Mouse (Mus musculus) neutrophil, adult 5-6 weeks (primary cell): ENCODE results near the gene Terf2ip. TPM values are rescaled to one million over a fixed set of nuclear protein-coding genes. Genes with fewer than 3 reads are reported as not detected.

Experiments
- ATAC-seq: fragments of 151-379, 151-347 bp; 2 replicates; pipeline ENCODE4 v1.8.0; 2017; ENCODE audit warnings: mild to moderate bottlenecking, moderate TSS enrichment; ENCODE audit not compliant: insufficient number of reproducible peaks, poor library complexity, low FRiP score, severe bottlenecking; ENCODE audit errors: extremely low read depth
- total RNA-seq: library from RNA; stranded (forward); fragments of 200-1000 nt; gene quantifications from 2 replicates; pipeline ENCODE4 v1.2.3, GENCODE M21; 2017

Terf2ip gene
- total RNA-seq, 1 experiment from 2014 or later: 16.9 TPM

DNA sequence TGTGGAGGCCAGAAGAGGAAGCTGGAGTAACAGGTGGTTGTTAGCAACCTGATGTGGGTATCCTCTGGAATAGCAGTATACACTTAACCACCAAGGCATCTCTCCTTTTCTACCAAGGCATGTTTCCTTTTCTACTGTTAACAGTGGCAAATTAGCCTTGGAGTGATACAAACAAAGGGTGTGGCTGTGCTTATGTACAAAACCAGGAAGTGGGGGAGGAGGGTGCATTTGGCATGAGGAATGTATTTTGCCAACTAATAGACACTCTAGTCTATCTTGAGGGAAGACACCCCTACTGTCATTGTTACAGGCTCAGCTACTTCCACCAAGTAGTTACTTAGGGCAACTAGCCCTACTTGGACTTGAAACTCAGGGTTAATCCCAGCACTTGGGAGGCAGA is 6.4 kb upstream of the Terf2ip start:
- no peak for ATAC-seq

DNA sequence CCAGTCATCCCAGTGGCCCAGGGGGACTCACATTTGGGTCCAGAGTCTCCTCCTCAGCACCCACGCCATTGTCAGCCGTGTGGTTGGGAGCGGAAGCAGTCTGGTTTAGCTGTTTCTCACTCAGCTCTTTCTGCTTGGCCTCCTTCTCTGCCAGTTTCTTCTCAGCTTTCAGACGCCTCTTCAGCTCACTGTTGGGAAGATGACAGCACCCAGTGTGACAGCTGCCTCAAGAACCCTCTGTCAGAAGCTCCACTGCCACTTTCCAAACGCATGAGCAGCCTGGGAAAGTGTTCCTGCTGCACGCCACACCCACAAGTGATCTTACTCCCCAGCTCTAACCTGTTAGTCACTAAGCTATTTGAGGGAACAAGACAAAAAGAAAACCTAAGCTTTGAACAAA is 5.6 kb upstream of the Terf2ip start:
- no peak for ATAC-seq

DNA sequence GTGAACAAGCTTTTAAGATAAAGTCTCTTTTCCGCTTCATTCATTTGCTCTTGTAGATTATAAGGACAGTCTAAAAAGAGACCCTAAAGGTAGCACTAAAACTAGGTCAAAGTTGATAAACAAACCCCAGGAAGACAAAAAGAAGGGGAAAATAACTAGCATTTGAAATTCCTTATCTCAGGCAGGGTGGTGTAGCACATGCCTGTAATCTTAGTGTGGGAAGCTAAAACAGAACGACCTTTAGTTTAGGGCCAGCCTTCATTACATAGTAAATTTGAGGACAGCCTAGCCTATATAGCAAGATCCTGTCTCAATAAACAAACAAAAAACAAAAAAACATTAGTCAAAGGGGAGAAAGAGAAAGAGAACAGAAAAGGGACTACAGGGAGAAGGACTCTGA is 3.5 kb upstream of the Terf2ip start:
- no peak for ATAC-seq

DNA sequence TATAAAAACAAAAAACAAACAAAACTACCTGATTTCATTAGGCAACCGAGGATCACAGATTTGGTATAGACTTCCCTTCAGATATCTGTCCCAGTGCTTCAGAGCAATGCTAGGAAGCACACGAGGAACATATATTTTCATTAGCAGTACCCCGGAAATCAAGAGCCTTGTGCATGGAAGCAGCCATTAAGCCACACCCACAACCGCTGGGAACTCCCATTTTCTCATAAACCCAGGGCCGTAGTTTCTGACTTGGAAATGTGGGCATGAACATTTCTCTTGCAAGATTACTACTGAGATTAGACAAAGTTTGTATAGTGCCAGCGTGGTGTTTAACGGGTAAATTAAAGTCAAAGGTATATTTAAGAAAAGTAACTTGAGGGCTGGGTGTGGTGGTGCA is 1.6 kb upstream of the Terf2ip start:
- no peak for ATAC-seq

DNA sequence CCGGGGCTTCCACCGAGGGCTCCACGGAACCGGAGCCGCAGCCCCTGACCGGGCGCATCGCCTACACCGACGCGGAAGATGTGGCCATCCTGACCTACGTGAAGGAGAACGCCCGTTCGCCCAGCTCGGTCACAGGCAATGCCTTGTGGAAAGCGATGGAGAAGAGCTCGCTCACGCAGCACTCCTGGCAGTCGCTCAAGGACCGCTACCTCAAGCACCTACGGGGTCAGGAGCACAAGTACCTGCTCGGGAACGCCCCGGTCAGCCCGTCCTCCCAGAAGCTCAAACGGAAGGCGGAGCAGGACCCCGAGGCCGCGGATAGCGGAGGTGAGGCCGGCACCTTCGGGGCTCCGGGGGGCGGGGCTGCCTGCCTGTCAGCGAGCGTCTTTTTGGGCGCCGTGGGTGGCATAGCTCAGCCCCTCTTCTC is 631 bp downstream of the Terf2ip start:
- ATAC-seq: peak; percentile 15; the same call in 1 of the 2 replicates

DNA sequence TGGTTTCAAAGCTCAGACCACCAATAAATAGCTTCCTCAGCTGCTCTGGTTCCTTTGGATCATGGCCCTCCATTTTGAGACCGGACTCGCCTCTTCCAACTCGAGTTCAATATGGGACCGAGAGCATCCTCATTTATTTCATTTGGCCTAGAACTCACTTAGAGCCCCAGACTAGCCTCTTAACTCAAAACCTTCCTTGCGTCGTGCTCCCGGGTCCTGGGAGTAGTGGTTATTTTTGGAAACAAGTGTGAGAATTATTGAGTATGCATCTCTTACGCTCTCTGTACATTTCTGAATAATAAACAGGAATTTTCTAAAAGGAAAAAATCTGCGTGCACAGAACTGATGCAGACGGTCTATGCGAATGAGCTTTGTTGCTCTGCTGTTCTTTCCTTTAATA is 3.7 kb downstream of the Terf2ip start, which contains the start of gene Gm6793:
Gene Gm6793, minus strand, starts transcription at position 101 of the 400 bp plus-strand sequence.
- ATAC-seq: no peak

DNA sequence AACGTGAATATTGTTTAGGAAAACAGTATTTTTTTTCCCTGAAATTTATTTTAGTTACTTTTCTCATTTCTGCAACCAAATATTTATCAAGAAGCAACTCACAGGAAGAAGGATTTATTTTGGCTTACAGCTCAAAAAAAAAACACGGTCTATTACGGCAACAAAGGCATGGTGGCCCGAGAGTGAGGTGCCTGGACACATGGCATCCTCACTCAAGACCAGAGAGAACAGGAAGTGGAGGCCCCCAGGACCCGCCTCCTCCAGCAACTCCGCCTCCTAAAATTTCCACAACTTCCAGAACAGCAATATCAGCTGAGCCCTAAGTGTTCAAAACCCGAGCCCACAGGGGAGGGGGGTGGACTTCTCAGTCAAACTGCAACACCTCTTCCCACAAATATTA is 18.3 kb downstream of the Terf2ip start:
- ATAC-seq: no peak

DNA sequence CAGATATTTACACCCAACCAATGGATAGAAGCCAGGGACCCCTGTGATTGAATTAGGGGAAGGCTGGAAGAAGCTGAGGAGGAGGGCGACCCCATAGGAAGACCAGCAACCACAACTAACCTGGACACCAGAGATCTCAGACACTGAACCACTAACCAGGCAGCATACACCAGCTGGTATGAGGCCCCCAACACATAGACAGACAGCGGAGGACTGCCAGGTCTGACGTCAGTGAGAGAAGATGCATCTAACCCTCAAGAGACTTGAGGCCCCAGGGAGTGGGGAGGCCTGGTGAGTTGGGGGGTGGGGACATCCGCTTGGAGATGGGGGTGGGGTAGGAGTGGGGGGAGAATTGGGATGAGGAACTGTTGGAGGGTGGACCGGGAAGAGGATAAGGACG is 19.5 kb downstream of the Terf2ip start:
- no peak for ATAC-seq

DNA sequence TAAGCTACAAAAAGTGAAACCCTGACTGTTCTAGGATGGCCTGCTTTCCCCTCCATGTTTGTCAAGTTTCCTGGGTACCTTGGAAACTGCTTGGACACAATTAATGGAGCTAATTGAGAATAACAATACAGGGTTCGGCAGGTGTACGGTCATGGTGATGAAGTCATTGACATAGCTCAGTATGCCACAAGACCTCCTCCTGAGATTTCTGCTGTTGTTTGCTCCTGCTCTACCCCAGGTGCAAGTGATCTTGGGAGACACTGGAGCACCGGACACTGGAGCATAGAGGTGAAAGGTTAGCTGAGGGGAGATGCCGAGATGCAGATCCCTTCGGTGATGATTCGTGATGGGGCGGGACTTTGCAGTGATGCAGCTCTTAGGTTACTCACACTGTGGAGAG is 21.9 kb downstream of the Terf2ip start:
- no peak for ATAC-seq

DNA sequence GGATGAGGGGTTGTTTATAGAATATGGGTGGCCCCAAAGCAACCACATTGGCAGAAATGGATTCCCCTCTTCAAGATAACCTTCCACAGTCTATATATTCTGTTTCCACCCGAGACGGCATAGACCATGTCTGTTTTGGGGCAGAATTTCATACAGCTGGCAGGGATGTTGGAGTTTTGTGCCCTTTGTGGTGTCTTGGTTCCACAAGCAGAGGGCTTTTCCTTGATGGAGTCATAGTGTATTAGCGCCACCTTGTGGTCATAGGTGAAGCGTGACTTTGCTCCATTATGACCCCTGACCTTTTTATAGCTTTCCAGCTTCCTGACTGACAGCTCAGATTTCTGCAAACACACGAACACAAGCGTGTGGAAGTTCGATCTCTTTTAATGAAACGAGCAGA is 23.4 kb downstream of the Terf2ip start:
- ATAC-seq: peak; percentile 69; the same call in 1 of the 2 replicates

DNA sequence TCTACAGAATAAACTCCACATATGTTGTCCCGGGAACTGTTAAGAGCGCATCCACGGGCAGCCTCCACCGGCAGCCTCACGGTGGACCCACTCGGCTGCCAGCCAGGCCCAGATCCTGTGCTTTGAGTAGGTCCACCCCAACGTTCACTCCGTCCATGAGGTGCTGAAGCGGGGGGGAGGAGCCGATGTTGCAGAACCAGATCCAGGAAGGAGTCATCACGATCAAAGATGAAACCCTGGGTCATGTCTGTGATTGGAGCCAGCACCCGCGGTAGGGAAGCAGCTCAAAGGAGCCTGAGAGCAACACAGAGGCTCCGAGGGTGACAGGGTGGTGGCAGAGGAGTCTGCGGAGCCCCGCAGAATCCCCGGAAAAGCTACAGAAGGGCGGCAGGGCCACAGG is 26.3 kb downstream of the Terf2ip start:
- ATAC-seq: no peak

DNA sequence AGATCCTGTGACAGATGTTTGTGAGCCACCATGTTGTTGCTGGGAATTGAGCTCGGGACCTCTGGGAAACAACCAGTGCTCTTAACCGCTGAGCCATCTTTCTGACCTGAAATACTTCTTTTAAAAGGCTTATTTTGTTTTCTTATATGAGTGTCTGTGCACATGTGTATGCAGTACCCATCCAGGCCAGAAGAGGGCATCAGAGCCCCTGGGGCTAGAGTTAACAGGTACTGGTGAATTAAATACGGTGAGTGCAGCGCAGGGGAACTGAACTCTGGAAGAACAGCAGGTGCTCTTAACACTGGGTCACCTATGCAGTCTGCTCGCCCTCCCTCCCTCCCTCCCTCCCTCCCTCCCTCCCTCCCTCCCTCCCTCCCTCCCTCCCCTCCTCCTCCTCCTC is 34.0 kb downstream of the Terf2ip start:
- no peak for ATAC-seq

DNA sequence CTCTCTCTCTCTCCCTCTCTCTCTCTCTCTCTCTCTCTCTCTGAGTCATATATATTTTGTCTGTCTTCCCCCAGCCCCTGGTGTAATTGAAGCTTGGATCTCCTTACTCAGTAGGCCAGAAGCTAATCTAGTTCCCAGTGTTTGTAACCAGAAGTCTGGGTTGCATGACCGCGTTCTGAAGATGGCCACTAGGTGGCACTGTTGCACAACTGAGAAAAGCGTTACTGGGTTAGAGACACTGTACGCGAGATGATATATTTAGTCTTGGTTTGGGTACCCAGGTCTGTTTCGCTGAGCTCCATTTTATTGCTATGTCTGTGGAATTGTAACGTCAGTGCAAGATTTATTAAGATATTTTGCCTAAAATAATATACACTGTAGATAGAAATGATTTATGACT is 34.7 kb downstream of the Terf2ip start:
- peak; percentile 79 for ATAC-seq

DNA sequence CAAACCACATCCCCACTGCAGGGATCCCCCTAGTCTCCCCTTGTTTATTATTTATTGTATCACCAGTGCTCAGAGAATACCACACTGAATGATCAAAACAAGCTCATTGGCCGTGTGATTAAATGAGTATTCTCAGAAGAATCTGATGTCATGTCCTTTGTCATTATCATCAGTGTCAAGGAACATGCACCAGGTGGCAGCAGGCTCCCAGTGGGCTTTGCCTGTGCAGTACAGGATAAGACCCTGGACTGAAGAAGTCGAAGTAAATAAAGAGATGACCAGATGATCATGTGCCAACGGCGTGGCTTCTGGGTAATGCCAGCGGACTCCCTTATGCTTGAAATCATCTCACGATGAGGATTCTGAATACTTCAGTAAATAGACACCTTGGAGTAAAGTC is 37.1 kb downstream of the Terf2ip start:
- ATAC-seq: no peak

DNA sequence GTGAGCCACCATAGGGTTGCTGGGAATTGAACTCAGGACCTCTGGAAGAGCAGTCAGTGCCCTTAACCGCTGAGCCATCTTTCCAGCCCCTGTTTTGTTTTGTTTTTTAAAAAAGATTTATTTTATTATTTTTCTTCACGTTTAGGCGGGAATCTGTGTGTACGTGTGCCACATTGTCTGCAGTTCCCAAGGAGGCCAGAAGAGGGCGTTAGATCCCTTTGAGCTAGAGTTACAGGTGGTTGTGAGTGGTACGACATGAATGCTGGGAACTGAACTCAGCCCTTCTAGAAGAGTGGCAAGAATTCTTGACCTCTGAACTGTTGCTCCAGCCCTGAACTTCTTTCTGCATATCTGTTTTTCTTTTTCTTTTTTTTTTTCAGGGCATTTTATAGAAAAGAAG is 38.8 kb downstream of the Terf2ip start:
- ATAC-seq: no peak

DNA sequence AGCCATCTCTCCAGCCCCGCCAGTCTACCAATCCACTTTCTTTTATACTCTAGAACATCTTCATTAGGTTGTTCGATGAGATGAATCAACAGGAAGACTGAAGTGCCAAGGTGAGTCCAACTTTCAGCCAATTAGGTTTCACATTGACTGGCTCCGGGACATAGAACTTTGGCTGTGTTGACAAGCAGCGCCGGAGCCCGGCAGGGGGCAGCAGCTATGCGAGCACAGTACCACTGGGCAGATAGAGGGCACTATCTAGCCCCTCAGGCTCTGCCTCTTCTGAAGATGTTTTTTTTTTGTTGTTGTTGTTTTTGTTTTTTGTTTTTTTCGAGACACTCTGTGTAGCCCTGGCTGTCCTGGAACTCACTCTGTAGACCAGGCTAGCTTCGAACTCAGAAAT is 40.3 kb downstream of the Terf2ip start:
- ATAC-seq: no peak

DNA sequence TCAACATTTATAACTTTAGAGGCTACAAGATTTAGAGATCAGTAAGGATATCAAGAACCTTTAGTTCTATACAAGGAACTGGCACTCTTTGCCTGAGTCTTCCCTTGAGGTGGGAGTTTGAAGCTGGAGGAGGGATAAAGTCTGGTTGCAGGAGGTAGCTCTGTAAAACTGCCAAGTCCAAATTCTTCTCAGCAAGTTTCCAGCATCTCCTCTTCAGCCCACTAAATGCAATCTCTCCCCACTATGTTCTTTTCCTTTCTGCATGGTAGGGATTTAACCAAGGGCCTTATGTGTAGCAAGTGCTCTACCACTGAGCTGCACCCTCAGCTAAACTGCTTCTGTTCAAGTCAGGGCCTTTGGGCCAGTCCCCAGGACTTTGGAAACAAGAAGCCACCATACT is 43.3 kb downstream of the Terf2ip start:
- ATAC-seq: no peak

DNA sequence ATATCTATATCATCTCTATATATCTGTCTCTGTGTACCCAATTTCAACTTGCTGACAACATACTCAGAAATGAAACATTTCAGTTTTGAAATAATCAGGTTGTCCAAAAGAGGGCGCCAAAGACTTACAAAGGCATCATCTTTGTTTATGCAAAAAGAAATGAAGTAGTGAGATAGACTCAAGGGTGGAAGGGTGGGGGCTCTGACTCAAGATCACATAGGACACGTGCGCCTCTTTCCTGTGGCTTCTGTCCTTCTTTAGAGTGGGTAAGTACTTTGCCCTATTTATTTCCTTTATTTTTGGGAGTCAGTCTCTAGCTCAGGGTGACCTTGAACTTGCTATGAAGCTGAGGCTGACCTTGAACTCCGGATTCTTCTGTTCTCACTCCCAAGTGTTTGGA is 50.2 kb downstream of the Terf2ip start:
- ATAC-seq: no peak
